Mouse (Mus musculus): Measurements from ENCODE around the gene Rps11.

The Rps11 gene

DNA sequence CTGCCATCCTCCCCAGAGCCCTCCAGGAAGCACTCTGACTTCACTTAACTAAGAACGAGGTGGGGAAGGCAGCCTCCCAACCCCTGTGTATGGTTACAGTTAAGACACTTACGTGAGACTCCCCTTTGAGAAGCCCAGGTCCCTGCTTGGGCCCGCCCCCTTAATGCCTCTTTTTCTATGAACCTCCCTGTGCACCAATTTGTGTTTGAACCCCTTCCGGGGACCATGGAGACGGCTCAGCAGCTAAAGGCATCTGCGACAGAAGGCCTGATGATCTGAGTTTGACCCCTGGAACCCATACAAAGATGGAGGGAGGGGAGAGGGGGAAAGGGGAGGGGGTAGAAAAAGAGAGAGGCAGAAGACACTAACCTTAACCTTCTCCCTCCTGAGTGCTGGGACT is 17.8 kb downstream of the Rps11 start:
- DNase-seq, result no peak

- no peak for DNase-seq
These were observed 18.7 kb downstream of the Rps11 start for GRCm38 (mm10) chr7:45105491-45105890.

GRCm38 (mm10) chr7:45104941-45105340 is 19.3 kb downstream of the Rps11 start:
- peak; percentile 90 for DNase-seq

GRCm38 (mm10) chr7:45103652-45104180 is 20.5 kb downstream of the Rps11 start, which contains the start of gene Fcgrt:
TSS of gene Fcgrt (minus strand) at chr7:45103851.
- peak; percentile 100 for DNase-seq

GRCm38 (mm10) chr7:45102940-45103585 is 21.2 kb downstream of the Rps11 start:
- DNase-seq, result peak; percentile 98

DNA sequence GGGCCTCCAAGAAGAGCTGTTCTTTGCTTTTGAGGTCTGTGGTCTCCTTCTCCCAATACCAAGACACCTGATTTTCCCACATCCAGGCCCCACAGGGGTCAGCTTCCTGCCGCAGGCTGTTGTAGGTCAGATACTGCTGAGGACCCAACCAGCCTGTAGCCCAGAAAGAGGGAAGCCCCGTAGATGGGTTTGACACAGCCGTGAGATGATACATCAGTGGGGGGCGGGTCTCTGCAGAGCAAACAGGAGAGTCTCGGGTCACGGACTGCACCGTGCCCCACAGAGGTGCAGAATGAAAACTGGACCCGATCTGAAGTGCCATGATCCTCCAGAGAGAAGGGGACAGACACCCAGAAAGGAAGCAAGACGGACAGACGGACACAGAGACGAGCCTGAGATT is 21.8 kb downstream of the Rps11 start:
- peak; percentile 94 for DNase-seq

- DNase-seq, result no peak
These were observed 24.2 kb downstream of the Rps11 start for GRCm38 (mm10) chr7:45100046-45100445.

DNA sequence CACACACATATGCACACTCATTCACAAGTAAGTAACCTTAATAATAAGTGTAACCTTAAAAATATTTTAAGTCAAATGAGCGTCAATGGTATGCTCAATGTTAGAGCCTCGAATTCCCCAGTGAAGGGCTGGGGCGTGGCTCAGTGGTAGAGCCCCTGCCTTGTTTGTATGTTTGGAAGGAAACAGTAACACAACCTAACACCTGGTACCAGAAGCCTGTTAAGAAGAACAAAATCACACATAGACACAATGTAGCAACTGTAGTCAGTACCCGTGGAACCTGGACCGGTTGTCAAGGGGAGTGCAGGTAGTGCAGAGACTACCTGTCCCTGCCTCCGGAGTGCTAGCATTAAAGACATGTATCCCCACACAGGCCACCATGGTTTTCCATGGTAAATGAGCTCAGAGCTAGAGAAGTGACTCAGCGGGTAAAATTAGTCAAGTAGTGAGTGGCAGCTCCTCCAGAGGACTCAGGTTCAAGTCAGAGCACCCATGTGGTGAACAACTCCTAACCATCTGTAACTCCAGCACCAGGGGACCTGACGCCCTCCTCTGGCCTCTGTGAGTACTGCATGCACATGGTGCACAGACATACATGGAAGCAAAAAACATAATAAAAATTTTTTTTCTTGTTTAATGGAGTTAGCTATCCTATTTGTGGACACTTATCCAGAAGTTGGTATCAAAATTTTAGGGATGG is 25.5 kb downstream of the Rps11 start:
- peak; percentile 87 for DNase-seq

DNA sequence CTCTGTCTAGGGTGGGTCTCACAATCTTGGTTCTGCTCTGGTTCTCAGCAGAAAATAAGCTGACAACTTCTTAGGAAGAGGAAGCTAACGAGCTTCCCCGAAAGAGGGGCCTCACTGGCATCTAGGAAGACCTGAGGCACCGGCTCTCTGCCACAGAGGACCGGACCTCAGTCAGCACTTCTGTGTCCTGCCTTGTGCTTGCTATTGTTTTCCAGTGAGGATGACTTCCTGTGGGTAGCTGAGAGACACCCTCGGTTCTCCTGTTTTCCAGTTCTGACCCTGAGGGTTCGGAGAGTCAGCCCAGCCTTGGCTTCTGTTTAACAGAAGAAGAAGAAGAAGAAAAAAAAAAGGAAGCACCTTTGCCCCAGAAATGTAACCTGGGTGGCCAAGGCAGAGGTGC is 26.8 kb downstream of the Rps11 start:
- DNase-seq, result peak; percentile 98

DNA sequence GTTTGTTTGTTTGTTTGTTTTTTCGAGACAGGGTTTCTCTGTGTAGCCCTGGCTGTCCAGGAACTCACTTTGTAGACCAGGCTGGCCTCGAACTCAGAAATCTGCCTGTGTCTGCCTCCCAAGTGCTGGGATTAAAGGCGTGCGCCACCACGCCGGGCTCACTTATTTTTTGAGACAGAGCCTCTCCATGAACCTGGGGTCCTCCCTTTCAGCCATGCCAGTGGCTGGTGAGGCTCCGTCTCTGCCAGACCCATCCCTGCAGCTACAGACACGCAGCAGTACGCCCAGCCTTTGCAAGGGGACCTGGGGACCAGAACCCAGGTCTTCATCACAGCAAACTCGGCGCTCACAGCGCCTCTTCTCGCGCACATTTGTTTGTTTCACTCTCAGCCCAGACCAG is 28.3 kb downstream of the Rps11 start:
- peak; percentile 90 for DNase-seq

DNA sequence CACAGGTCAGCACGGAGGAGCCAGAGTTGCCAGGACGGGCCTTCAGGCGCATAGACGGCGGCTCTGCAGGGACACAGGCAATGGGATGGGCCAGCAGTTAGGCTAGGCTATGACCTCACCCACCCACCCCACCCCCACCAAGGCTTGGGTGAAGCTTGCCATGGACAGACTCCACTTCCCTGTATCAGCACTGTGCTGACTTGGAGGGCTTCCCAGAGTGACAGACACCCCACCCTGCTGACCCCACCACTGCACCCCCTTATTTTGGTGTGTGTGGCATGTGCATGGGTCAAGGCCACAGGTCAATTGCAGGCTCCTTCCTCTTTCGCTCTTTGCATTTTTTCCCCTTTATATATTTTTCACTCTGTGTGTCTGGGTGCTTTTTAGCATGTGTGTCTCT is 28.9 kb downstream of the Rps11 start:
- peak; percentile 98 for DNase-seq

- DNase-seq, result no peak
These were observed 30.1 kb downstream of the Rps11 start for GRCm38 (mm10) chr7:45094121-45094520.

GRCm38 (mm10) chr7:45093516-45093905 is 30.7 kb downstream of the Rps11 start:
- peak; percentile 92 for DNase-seq

- peak; percentile 90 for DNase-seq
These were observed 31.3 kb downstream of the Rps11 start for GRCm38 (mm10) chr7:45092828-45093515.

DNA sequence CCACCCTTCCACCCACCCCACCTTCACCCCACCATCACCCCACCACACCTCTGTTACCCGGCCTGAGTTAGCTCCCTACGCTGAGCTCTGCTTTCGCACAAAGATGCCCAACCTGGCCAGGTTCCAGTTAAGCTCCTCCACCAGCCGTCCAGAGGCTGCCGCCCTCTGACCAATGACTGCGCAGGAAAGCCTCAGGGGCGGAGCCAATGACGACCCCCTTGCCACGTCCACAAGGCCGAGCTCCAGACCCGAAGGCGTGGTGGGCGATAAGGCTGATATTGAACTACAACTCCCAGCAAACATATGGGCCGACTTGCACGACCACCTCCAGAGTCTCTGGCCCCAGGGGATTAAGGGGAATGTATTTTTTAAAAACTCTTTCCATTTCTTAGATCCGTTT is 32.2 kb downstream of the Rps11 start, which contains the start of gene Rcn3:
Rcn3 (minus strand) TSS at position 174 of the 400 bp plus-strand sequence.
- peak; percentile 99 for DNase-seq

GRCm38 (mm10) chr7:45091001-45091990 is 32.9 kb downstream of the Rps11 start:
- DNase-seq, result peak; percentile 94

- DNase-seq, result peak; percentile 94
These were observed 33.8 kb downstream of the Rps11 start for GRCm38 (mm10) chr7:45090251-45090977.

DNA sequence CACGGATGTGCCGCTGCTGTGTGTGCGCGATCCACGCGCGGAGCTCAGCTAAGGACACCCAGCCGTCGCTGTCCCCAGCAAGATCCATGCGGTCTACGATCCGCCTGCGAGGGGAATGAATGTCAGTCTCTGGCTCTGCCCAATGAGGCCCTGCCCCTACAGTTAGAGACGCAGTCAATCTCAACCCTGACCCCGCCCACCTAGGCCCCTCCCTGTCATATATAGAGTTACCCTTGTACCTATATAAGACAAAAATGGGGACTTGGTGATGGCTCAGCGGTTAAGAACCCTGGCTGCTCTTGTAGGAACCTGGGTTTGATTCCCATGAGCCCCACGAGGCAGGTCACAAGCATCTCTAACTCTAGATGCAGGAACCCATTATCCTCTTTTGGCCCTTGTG is 35.6 kb downstream of the Rps11 start:
- DNase-seq, result peak; percentile 86

- peak; percentile 88 for DNase-seq
These were observed 38.2 kb downstream of the Rps11 start for GRCm38 (mm10) chr7:45086084-45086483.

DNA sequence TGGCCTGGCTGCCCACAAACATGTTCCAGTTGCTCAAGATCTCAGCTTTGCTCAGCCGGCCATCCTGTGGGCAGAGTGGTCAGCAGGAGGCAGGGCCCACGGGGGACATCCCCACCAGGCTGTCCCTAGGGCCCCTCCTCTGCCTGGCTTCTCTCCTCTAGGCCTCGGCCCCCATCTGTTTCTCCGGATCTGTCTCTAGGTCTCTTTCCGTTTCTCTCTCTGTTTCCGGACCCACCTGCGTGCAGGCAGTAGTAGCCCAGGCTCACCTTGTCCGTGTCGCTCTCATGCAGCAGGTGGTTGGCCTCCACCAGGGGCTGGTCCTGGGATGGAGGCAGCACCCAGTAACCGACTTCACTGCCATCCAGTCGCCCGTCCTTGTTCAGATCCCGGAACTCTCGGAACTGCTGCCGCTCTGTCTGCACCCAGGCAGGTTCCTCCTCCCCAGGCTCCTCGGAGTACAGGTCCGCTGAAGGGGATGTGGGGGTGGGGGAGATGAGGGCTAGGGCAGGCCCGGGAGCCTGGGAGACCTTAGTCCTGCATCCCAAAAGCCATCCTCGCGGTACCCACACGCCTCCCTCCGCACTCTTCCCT is 40.8 kb downstream of the Rps11 start:
- DNase-seq, result peak; percentile 94

All from heart, adult 11 months (tissue).